Mouse (Mus musculus) splenic B cell, adult 2 months (primary cell): Measurements from ENCODE around the gene Srr.

Source experiments
- DNase-seq: peaks from one replicate; pipeline ENCODE4 v3.0.0-alpha.2; 2011; ENCODE audit warnings: low read depth, low spot score
- H3K27me3 ChIP-seq: 2 replicates; pipeline ENCODE4 v1.6.1; 2012; ENCODE audit warnings: mild to moderate bottlenecking, low read length, moderate library complexity, mixed read lengths; ENCODE audit not compliant: control insufficient read depth, poor library complexity, insufficient read depth, severe bottlenecking
- H3K36me3 ChIP-seq: 2 replicates; pipeline ENCODE4 v1.6.1; 2012; ENCODE audit warnings: mild to moderate bottlenecking, low read length, moderate library complexity, mixed read lengths; ENCODE audit not compliant: control insufficient read depth, poor library complexity, insufficient read depth, severe bottlenecking

Srr gene

GRCm38 (mm10) chr11:74863471-74863870, 62.3 kb downstream of the Srr start:
- Histone ChIP-seq H3K36me3 (no peaks in the 10 kb centered on the region), H3K27me3 (no peaks in the 10 kb centered on the region)
- DNase-seq, result no peak

GRCm38 (mm10) chr11:74862129-74862528, 63.6 kb downstream of the Srr start:
- Histone ChIP-seq H3K27me3 (no peaks in the 10 kb centered on the region), H3K36me3 (no peaks in the 10 kb centered on the region)
- no peak for DNase-seq

- H3K27me3 ChIP-seq, result no peaks in the 10 kb centered on the region
- H3K36me3 ChIP-seq, result 0 out of 2 replicates have a peak, but pooled peaks cover 2% of the 10 kb centered on the region
- no peak for DNase-seq
Measured at GRCm38 (mm10) chr11:74857756-74858155, 68.0 kb downstream of the Srr start.
